Mouse (Mus musculus) E14TG2a.4 (cell line): Measurements from ENCODE around the gene Rad51ap2.

Experiments
- H3K27me3 ChIP-seq: 2 replicates; pipeline ENCODE4 v1.6.1; 2014; ENCODE audit warnings: low read length, control low read depth; ENCODE audit not compliant: insufficient read depth
- H3K36me3 ChIP-seq: 2 replicates; pipeline ENCODE4 v1.6.1; 2014; ENCODE audit warnings: low read length, control low read depth; ENCODE audit not compliant: insufficient read depth
- H3K4me1 ChIP-seq: replicated peaks from 2 replicates; pipeline ENCODE4 v1.6.1; 2014; ENCODE audit warnings: low read depth, low read length, control low read depth
- H3K4me3 ChIP-seq: replicated peaks from 2 replicates; pipeline ENCODE4 v1.5.1; 2014; ENCODE audit warnings: mild to moderate bottlenecking, low read length
- H3K9me3 ChIP-seq: 2 replicates; pipeline ENCODE4 v1.6.1; 2014; ENCODE audit warnings: low read length, control low read depth
- CTCF ChIP-seq: conservative IDR thresholded peaks from 2 replicates; pipeline ENCODE4 v1.5.1; 2014; ENCODE audit warnings: low read length
- NANOG ChIP-seq: IDR thresholded peaks from 2 replicates; pipeline ENCODE4 v1.6.1; 2014; ENCODE audit warnings: borderline replicate concordance, low read length, mixed read lengths
- POU5F1 ChIP-seq: IDR thresholded peaks from 2 replicates; pipeline ENCODE4 v1.6.1; 2014; ENCODE audit warnings: low read length, borderline replicate concordance

Gene Rad51ap2

DNA sequence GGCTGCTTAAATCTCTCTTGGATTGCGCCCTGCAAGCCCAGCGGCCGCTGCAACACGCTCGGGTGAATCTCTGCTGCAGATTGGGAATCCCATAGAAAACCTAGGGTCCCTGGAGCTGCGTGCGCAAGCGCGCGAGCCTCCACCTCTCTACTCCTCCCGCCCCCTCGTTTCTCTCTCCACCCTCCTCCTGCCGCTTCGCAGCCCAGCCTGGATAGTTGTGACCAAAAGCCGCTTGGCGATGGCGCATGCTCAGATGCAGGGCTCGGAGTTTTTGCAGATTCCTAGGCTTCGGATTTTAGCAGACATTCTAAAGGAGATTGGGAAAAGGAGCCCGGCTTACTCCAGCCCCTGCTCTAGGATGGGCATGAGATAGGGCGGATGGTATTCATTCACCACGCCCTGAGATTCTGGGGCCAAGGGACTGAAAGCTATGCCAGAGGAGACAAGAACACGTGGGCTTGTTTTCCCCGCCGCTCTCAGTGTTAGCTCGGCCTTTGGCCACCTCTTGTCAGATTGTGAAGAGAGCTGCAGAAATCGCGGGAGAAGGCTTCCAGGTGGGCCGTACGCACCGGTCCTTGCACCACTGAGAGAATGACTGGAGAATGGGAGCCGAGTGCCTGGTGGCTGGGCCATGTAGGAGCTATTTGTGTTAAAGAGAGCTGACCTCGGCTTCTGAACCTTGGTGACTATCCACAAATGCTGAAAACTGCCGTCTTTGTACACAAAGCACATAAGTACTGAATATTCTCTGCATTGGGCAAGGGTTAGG is 19.2 kb upstream of the Rad51ap2 start, which contains the start of gene Vsnl1:
TSS of gene Vsnl1 (minus strand) at position 117 of the 769 bp plus-strand sequence.
- Histone ChIP-seq H3K27me3 (peaks cover 56% of the 10 kb centered on the region), H3K4me3 (peak within 1 kb of the TSS; percentile 59), H3K36me3 (no peaks in the 10 kb centered on the region), H3K9me3 (no peaks in the 10 kb centered on the region), H3K4me1 (peaks cover 36% of the 10 kb centered on the region)
- TF ChIP-seq POU5F1 (no peak), CTCF (no peak), NANOG (no peak)

DNA sequence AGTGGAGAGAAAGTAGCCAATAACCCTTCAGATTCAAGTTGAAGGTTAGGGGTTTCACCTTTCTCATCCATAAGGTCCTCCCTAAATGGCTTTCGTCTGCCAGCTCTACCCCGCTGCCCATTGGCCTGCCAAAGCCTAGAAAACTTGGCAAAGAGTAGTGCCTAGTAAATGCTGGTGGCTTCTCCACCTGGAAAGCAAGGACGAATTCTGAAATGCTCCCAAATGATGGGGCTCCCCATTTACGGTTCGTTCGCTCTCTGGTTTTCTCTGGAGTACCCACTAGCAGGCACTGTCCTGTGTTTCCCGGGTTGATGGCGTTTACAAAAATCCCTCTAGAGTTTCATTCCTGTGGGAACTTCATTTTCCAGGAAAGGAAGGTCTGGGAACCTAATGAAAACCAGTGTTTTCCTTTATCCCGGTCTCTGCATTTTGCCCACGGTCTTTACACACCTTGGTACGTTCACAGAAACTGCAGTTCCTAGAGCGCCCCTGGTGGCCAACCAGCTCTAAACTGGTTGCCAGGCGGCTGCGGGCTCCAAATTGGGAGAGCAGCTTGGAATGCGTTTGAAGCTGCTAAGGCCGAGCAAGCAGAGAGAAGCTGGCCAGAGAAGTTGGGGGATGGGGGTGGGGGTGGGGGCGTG is 18.5 kb upstream of the Rad51ap2 start:
- peaks cover 56% of the 10 kb centered on the region for H3K27me3 ChIP-seq
- peaks cover 36% of the 10 kb centered on the region for H3K4me1 ChIP-seq
- H3K9me3 ChIP-seq = no peaks in the 10 kb centered on the region
- H3K36me3 ChIP-seq = no peaks in the 10 kb centered on the region
- peak; percentile 80 for TF ChIP-seq CTCF
- TF ChIP-seq NANOG = no peak
- TF ChIP-seq POU5F1 = no peak
- H3K4me3 ChIP-seq = no peak overlapping the region

DNA sequence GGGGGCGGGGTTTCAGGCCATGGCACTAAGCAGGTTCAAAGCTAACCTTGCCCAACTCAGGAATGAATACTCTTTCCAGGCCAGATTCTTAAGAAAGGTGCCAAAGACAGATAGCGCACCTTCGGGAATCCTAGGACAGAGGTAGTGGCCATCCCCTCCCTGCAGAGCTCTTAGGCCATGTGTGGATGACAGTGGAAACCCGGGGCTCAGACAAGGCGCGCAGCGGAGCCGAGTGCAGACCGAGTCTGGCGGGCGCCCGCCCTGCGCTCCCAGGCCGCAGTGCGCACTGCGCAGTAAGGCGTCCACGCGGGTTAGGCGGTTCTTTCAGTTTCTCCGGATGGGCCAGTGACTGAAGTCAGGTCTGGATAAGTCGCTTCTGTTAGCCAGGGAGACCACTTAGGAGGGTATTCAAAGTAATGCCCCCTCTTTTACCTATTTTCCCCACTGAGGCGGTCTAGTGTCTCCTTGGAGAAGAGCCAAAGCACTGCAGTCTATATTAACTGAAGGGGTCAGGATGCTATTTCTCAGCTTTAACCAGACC is 17.9 kb upstream of the Rad51ap2 start:
- H3K4me3 ChIP-seq = peak overlapping the region; percentile 66
- no peaks in the 10 kb centered on the region for H3K36me3 ChIP-seq
- H3K27me3 ChIP-seq = peaks cover 56% of the 10 kb centered on the region
- H3K9me3 ChIP-seq = no peaks in the 10 kb centered on the region
- no peak for TF ChIP-seq CTCF
- TF ChIP-seq POU5F1 = no peak
- TF ChIP-seq NANOG = no peak
- H3K4me1 ChIP-seq = peaks cover 36% of the 10 kb centered on the region

DNA sequence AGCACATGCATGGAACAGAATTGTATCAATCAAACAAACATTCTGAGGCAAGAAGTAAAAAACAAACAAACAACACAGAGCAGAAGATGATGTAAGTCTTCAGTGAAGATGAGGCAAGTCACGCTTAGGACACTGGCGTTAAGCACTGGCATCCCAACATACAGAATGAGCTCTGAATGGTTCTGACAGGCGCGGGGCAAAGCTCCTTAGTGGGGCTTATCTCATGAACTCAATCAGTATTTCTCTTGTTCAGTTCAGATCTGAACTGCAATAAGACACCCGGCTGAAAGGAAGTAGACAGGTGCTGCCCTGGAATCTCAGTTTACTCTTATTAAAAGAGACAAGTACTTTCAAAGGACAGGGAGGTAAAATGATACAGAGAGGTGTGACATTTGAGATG is 1.7 kb upstream of the Rad51ap2 start:
- H3K4me1 ChIP-seq = peaks cover 8% of the 10 kb centered on the region; the same call in 1 of the 2 replicates
- H3K36me3 ChIP-seq = no peaks in the 10 kb centered on the region
- TF ChIP-seq POU5F1 = no peak
- no peak for TF ChIP-seq CTCF
- no peak for TF ChIP-seq NANOG
- H3K27me3 ChIP-seq = peaks cover 9% of the 10 kb centered on the region
- no peaks in the 10 kb centered on the region for H3K9me3 ChIP-seq
- no peak overlapping the region for H3K4me3 ChIP-seq

DNA sequence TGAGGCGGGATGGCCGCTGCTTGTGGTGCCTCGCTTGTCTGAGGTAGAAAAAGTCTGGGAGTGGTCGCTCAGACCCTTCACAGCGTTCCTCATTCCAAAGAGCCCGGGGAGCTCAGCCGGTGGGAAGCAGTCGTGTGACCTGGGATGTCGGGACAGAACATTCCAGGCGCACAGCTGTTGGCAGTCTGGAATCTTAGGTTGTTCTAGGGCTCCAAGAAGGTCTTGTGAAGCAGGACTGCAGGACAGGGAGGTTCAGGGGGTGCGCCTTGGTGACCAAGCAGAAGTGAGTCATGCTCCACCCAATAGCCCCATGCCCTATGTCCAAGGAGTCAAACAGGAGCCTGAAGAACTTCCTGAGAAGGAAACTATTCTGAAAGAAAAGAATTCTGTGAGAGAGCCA is 334 bp downstream of the Rad51ap2 start:
- Histone ChIP-seq H3K4me3 (peak overlapping the region; percentile 81), H3K36me3 (no peaks in the 10 kb centered on the region), H3K27me3 (peaks cover 9% of the 10 kb centered on the region), H3K9me3 (no peaks in the 10 kb centered on the region), H3K4me1 (peaks cover 8% of the 10 kb centered on the region; the same call in 1 of the 2 replicates)
- TF ChIP-seq CTCF = no peak
- TF ChIP-seq NANOG = no peak
- no peak for TF ChIP-seq POU5F1

DNA sequence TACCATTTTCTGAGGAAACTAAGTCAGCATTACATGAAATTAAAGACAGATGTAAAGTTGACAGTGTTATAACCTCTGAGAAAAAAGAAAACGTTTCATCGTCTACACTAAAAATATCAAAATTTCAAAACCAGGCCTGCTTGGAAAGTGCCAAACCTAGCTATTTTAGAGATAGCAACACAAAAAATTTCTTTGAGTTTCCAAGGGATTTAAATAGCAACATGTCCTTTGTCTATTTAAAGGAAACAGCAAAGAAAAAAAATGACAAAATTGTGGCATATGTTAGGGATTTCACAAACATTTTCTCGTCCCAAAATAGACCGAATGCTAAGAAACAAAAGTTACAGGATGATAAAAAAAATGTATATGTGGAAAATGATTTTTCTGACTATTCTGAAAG is 753 bp downstream of the Rad51ap2 start:
- TF ChIP-seq POU5F1 = no peak
- TF ChIP-seq NANOG = no peak
- no peak for TF ChIP-seq CTCF
- no peaks in the 10 kb centered on the region for H3K9me3 ChIP-seq
- peaks cover 8% of the 10 kb centered on the region; the same call in 1 of the 2 replicates for H3K4me1 ChIP-seq
- no peaks in the 10 kb centered on the region for H3K36me3 ChIP-seq
- H3K27me3 ChIP-seq = peaks cover 9% of the 10 kb centered on the region
- H3K4me3 ChIP-seq = peak overlapping the region; percentile 81; the same call in 1 of the 2 replicates
